8 mouse cellular contexts compared by ENCODE assay signal in genomic region chr10:112270887-112271802, GRCm38 (mm10). TPM values are rescaled to one million over a fixed set of nuclear protein-coding genes. Genes with fewer than 3 reads are reported as not detected.
A peak's percentile ranks its signal among the peaks of the same experiment; 100 is the strongest.
DNase-seq lines count a peak whose midpoint lies in the region; ATAC-seq and TF ChIP-seq lines count a peak whose summit lies in the region.

Gene Kcnc2 (plus strand): TSS chr10:112271121.

- H3K36me3 ChIP-seq in liver, embryonic 11.5 days (ENCODE audit: control insufficient read depth, insufficient read depth, low read length) = no peaks in the 10 kb centered on the region
- H3K36me3 ChIP-seq in embryonic facial prominence, embryonic 12.5 days = no peaks in the 10 kb centered on the region
- no peaks in the 10 kb centered on the region for H3K36me3 ChIP-seq in intestine, embryonic 15.5 days
- no peaks in the 10 kb centered on the region for H3K36me3 ChIP-seq in limb, embryonic 12.5 days

- H3K9me3 ChIP-seq in liver, embryonic 11.5 days (ENCODE audit: control insufficient read depth, low read length) = no peaks in the 10 kb centered on the region
- no peaks in the 10 kb centered on the region for H3K9me3 ChIP-seq in embryonic facial prominence, embryonic 12.5 days
- no peaks in the 10 kb centered on the region for H3K9me3 ChIP-seq in intestine, embryonic 15.5 days
- H3K9me3 ChIP-seq in limb, embryonic 12.5 days = no peaks in the 10 kb centered on the region

- H3K4me1 ChIP-seq in liver, embryonic 11.5 days (replicated peaks; ENCODE audit: control insufficient read depth, insufficient read depth, low read length) = 0 out of 2 replicates have a peak, but pooled peaks cover 2% of the 10 kb centered on the region
- peaks cover 11% of the 10 kb centered on the region for H3K4me1 ChIP-seq in embryonic facial prominence, embryonic 12.5 days
- H3K4me1 ChIP-seq in intestine, embryonic 15.5 days (replicated peaks) = peaks cover 13% of the 10 kb centered on the region
- H3K4me1 ChIP-seq in limb, embryonic 12.5 days (replicated peaks) = peaks cover 14% of the 10 kb centered on the region; the same call in 1 of the 2 replicates
- H3K4me1 ChIP-seq in olfactory bulb, adult 2 months (ENCODE audit: control insufficient read depth, insufficient read depth, low read length) = peaks cover 15% of the 10 kb centered on the region; the same call in 1 of the 2 replicates

- H3K4me3 ChIP-seq in liver, embryonic 11.5 days (ENCODE audit: low read depth, low read length) = peak within 1 kb of the TSS; percentile 42
- H3K4me3 ChIP-seq in embryonic facial prominence, embryonic 12.5 days = peak within 1 kb of the TSS; percentile 52
- H3K4me3 ChIP-seq in intestine, embryonic 15.5 days (replicated peaks) = peak within 1 kb of the TSS; percentile 47
- H3K4me3 ChIP-seq in limb, embryonic 12.5 days (replicated peaks) = peak within 1 kb of the TSS; percentile 49
- H3K4me3 ChIP-seq in olfactory bulb, adult 2 months (ENCODE audit: insufficient read depth, low read depth, low read length) = peak within 1 kb of the TSS; percentile 53

- DNase-seq in liver, embryonic 11.5 days (ENCODE audit: low spot score) = peak; percentile 39
- no peak for DNase-seq in liver
- no peak for DNase-seq in spleen, postnatal 36 days (ENCODE audit: low spot score in 2 of 2)
- DNase-seq in adrenal gland, adult 18-20 months (ENCODE audit: low spot score in 2 of 2) = no peak

- H3K9ac ChIP-seq in liver, embryonic 11.5 days (ENCODE audit: low read depth, low read length) = no peak within 1 kb of the TSS
- H3K9ac ChIP-seq in embryonic facial prominence, embryonic 12.5 days = peak within 1 kb of the TSS; percentile 61
- H3K9ac ChIP-seq in intestine, embryonic 15.5 days = peak within 1 kb of the TSS; percentile 36
- peak within 1 kb of the TSS; percentile 62 for H3K9ac ChIP-seq in limb, embryonic 12.5 days (replicated peaks)

- H3K27me3 ChIP-seq in liver, embryonic 11.5 days (replicated peaks; ENCODE audit: control insufficient read depth, insufficient read depth, low read length) = peaks cover 43% of the 10 kb centered on the region
- peaks cover 52% of the 10 kb centered on the region for H3K27me3 ChIP-seq in embryonic facial prominence, embryonic 12.5 days
- peaks cover 33% of the 10 kb centered on the region for H3K27me3 ChIP-seq in intestine, embryonic 15.5 days (replicated peaks)
- H3K27me3 ChIP-seq in limb, embryonic 12.5 days = peaks cover 65% of the 10 kb centered on the region

- H3K27ac ChIP-seq in liver, embryonic 11.5 days (ENCODE audit: low read depth, low read length) = no peak within 1 kb of the TSS
- H3K27ac ChIP-seq in embryonic facial prominence, embryonic 12.5 days = no peak within 1 kb of the TSS
- H3K27ac ChIP-seq in intestine, embryonic 15.5 days = no peak within 1 kb of the TSS
- no peak within 1 kb of the TSS for H3K27ac ChIP-seq in limb, embryonic 12.5 days
- H3K27ac ChIP-seq in olfactory bulb, adult 2 months (ENCODE audit: insufficient read depth, low read depth, low read length) = peak within 1 kb of the TSS; percentile 35

- 3% methylated on average over 20 of the region's 20 CpGs for WGBS in liver, embryonic 11.5 days
- WGBS in embryonic facial prominence, embryonic 12.5 days = under 1% methylated on average over 20 of the region's 20 CpGs
- 3% methylated on average over 20 of the region's 20 CpGs for WGBS in intestine, embryonic 15.5 days
- 5% methylated on average over 20 of the region's 20 CpGs for WGBS in limb, embryonic 12.5 days
- WGBS in olfactory bulb, adult 2 months = under 1% methylated on average over 20 of the region's 20 CpGs

- no peak; the same call in 1 of the 2 replicates for ATAC-seq in liver, embryonic 11.5 days (replicated peaks; ENCODE audit: low FRiP score)
- ATAC-seq in embryonic facial prominence, embryonic 12.5 days (ENCODE audit: insufficient number of reproducible peaks, insufficient read depth, low FRiP score, low TSS enrichment) = peak; percentile 44; the same call in 1 of the 2 replicates
- peak; percentile 50 for ATAC-seq in intestine, embryonic 15.5 days
- peak; percentile 7; the same call in 1 of the 2 replicates for ATAC-seq in limb, embryonic 12.5 days (ENCODE audit: insufficient number of reproducible peaks, insufficient read depth, low FRiP score, low TSS enrichment, low read depth)

- TF ChIP-seq POLR2A in olfactory bulb, adult 2 months (IDR thresholded peaks at IDR 0.05; ENCODE audit: insufficient read depth, low read depth, low read length) = no peak

- peak within 1 kb of the TSS; percentile 57 for H3K4me2 ChIP-seq in liver, embryonic 11.5 days
- H3K4me2 ChIP-seq in embryonic facial prominence, embryonic 12.5 days (replicated peaks) = peak within 1 kb of the TSS; percentile 95
- H3K4me2 ChIP-seq in intestine, embryonic 15.5 days (replicated peaks) = peak within 1 kb of the TSS; percentile 94
- H3K4me2 ChIP-seq in limb, embryonic 12.5 days = peak within 1 kb of the TSS; percentile 92

- TF ChIP-seq CTCF in olfactory bulb, adult 2 months (IDR thresholded peaks at IDR 0.05; ENCODE audit: insufficient read depth, low read depth, low read length) = no peak

RNA-seq across cellular contexts. Expression of gene Kcnc2, which starts in this region (rescaled TPM):
- polyA plus RNA-seq in liver, embryonic 11.5 days (2014; fragmentation: Nextera tagmentation; extraction: Ambion mirVana) = 0.08 and 0.21 TPM in 2 replicates
- polyA plus RNA-seq in embryonic facial prominence, embryonic 12.5 days (2016; fragmentation: Nextera tagmentation; extraction: Ambion mirVana) = 0.69 and 0.93 TPM in 2 replicates
- 0.48 and 0.85 TPM in 2 replicates for polyA plus RNA-seq in intestine, embryonic 15.5 days (2015; fragmentation: Nextera tagmentation; extraction: Ambion mirVana)
- polyA plus RNA-seq in limb, embryonic 12.5 days (2016; fragmentation: Nextera tagmentation; extraction: Ambion mirVana) = 0.05 and 0.13 TPM in 2 replicates
- polyA plus RNA-seq in olfactory bulb, adult 2 months (2012; ENCODE audit: insufficient read depth, insufficient read length, low replicate concordance, missing spikeins) = not detected in 2 replicates
- total RNA-seq in adrenal gland, adult 18-20 months (2021) = under 1 TPM in 1 of 2 experiments, not detected in 1; 0.13 TPM

Comparison
In these comparisons a context has a peak if more than half of its experiments do, and no peak if none do; other contexts are left out.
1. Peak in DNase-seq, H3K4me3 ChIP-seq and H3K4me2 ChIP-seq in liver, embryonic 11.5 days; RNA of the gene not detected or under 1 TPM.
2. Peak in ATAC-seq, H3K4me3 ChIP-seq, H3K9ac ChIP-seq and H3K4me2 ChIP-seq in embryonic facial prominence, embryonic 12.5 days; RNA of the gene not detected or under 1 TPM.
3. Peak in ATAC-seq, H3K4me3 ChIP-seq, H3K9ac ChIP-seq and H3K4me2 ChIP-seq in intestine, embryonic 15.5 days; RNA of the gene not detected or under 1 TPM.
4. Peak in ATAC-seq, H3K4me3 ChIP-seq, H3K9ac ChIP-seq and H3K4me2 ChIP-seq in limb, embryonic 12.5 days; RNA of the gene not detected or under 1 TPM.